Mouse (Mus musculus) thymus, adult 2 months (tissue): ENCODE data around the gene Ctrc.

Experiments
- CTCF ChIP-seq: fragments of 200-500 bp; IDR thresholded peaks from 2 replicates; pipeline ENCODE4 v1.5.1; 2012; ENCODE audit warnings: mild to moderate bottlenecking, control low read depth, low read length, moderate library complexity, borderline replicate concordance; ENCODE audit not compliant: control insufficient read depth, poor library complexity, insufficient read depth; ENCODE audit errors: extremely low read depth
- POLR2A ChIP-seq: fragments of 200-500 bp; IDR thresholded peaks from 2 replicates; pipeline ENCODE4 v1.6.1; 2012; ENCODE audit warnings: mild to moderate bottlenecking, low read length, control low read depth, moderate library complexity; ENCODE audit not compliant: control insufficient read depth, poor library complexity, insufficient read depth; ENCODE audit errors: extremely low read depth

DNA sequence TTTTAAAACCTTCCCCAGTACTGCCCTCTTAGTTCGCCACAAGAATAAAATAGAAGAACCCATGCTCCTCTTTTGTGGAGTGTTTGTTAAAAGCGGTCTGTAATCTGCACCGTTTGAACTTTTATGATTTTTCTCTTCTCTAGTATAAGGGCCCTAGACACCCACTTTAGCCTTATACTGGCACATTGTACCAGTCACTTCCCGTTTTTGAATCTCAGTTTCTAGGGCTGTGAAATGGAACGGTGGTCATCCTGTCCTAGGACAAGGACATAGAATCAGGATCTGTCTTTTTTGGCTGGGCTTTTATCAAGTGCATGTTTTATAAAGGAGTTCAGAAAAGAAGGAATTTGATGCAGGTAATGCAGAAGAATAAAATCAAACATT, 52.0 kb downstream of the Ctrc start:
- TF ChIP-seq CTCF = no peak
- no peak for TF ChIP-seq POLR2A
